Mouse (Mus musculus) embryo, embryonic 9.5 days (tissue): ENCODE results near the gene Art3.
"Not testable (repeated sequence)": the region's sequence is repeated elsewhere in the genome, so short reads cannot be mapped to it uniquely, and the experiment has no call there.

Source experiments
- DNase-seq: peaks from one replicate; pipeline ENCODE4 v3.0.0-alpha.2; 2017; ENCODE audit errors: extremely low spot score

Gene Art3

GRCm38 (mm10) chr5:92336743-92337142 lies 5.1 kb downstream of the Art3 start:
- no peak for DNase-seq

DNA sequence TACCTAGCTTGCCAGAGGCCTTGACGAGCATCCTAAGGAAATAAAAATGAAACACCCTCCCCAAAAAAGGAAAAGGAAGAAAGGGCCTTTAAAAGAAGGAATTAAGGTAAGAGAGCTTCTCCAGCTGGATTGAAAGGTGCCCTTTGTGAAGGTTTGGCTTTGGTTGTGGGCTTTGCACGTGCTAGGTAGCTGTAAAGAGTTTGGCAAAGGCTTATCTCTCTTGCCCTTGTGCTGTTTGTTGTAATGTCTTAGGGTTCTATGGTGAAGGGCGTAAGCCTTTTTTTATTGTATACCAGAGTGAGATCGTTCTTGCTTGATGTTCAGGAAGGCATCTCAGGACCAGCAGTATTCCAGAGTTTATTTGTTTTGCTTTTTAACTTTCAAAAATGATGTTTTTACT lies 9.0 kb downstream of the Art3 start:
- DNase-seq: no peak

DNA sequence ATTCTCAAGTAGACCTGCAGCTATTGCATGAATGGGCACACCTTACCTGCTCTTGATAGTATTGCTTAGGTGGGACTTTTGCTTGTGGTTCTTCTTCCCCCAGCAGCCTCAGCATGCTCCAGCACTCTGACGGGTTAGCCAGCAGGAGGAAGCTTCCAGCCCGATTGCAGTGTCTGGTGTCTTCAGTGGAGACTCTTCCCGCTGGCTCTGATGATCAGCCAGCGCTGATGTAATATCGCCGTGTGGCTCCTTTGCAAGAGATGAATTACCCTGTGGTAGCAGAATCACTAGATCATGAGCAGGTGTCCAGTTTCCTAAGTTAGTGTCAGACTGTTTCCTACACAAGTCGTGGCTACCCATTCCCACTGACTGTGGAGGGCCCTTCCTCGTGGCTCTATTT lies 13.4 kb downstream of the Art3 start:
- DNase-seq: no peak

DNA sequence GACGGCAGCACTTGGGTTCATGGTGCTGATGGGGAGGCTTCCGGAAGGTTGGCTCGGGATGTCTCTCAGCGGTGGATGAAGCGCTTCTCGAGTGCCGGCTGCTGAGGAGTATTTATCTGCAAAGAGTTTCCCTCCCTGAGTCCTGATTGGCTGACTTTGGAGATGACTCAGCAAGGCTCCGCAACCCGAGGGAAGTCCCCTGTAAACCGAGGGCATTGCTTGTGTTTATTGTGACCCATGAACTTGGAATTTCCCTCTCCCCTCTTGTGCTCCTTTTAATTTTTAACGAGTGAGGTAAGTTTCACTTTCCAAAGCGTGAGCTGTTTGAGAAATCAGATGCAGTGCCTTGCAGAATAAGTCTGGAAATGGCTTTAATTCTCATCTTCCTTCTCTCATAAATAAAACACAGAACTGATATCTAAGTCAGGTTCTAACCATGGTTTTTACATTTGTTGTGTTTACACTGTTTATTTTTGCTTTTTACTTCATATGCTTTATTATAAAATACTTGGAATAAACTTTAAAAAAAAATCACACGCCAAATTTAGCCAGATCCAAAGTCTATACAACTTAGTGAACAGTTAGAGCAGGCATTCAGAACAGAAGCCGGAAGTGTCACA lies 17.3 kb downstream of the Art3 start, which contains the start of gene Cxcl10:
Cxcl10 (minus strand) TSS at position 96 of the 620 bp plus-strand sequence.
- peak; percentile 41 for DNase-seq

GRCm38 (mm10) chr5:92349731-92350130 lies 18.1 kb downstream of the Art3 start:
- DNase-seq: no peak

DNA sequence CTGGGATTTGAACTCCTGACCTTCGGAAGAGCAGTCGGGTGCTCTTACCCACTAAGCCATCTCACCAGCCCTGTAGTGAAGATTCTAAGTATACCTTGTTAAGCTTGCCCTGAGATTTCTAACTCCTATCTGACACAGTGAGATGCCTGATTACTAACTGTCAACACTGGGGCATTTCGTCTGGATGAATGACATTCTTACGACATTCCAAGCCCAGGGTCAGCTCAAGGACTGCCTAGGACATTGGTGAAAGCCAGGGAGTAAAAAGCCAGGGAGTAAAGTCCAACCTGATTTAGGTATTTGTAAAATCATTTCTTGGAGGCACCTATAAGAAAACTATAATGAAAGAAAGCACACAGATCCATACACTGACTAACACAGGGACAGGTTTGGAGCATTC lies 21.1 kb downstream of the Art3 start:
- not testable (repeated sequence) for DNase-seq

DNA sequence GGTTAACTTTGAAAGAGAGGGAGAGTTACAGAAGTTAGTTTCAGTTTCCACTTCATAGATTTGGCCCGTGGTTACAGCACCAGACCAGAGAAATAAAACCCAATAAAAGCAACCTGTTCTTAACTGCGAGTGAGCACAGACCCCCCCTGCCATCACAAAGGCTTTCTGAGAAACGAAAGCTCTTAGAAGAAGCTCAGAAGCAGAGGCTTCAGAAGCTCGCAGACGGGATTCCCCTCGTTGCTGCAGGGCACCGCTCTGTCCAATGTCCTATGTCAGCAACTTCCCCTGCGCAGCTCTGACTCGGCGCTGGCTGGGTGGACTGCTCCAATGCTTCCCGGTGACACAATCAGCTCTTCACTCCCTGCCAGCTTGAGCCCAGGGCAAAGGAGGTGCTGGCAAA lies 21.9 kb downstream of the Art3 start:
- no peak for DNase-seq

DNA sequence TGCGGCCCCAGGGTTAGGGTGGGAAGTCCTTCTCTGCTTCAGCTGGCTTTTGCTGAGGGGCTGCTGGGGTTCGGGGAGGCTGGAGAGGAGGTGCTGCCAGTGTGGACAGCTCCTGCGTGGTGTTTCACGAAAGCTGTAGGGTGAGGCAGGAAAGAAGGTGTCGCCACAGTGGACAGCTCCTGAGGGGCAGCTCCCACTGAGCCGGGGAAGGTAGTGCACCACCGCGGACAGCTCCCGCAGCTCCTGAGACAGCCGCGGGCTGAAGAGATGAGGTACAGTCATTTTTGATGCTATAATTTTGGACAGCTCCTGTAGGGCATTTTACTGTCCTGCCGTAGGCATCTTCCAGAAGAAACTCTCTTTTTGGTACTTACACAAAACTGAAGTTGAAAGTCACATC lies 26.4 kb downstream of the Art3 start:
- DNase-seq: no peak

GRCm38 (mm10) chr5:92358767-92359455 lies 27.3 kb downstream of the Art3 start:
- DNase-seq: no peak

DNA sequence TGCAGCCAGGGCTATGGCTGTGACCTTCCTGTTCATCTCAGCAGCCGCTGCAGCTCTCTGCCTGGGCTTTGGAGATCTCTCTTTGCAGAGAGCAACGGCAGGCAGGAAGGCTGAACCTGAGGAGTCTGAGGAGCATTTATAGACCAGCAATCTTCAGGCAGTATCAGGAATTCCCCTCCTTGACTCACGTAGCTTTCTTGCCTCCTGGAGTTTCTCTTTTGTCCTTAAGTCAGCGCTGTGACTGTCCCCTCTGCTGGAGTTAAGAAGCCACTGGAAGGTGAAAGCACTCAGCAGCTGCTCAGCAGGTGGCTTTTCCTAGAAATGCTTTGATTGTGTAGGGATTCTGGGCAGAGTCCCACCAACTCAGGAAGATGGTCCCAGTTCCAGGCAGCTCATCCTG lies 31.6 kb downstream of the Art3 start:
- DNase-seq: no peak

DNA sequence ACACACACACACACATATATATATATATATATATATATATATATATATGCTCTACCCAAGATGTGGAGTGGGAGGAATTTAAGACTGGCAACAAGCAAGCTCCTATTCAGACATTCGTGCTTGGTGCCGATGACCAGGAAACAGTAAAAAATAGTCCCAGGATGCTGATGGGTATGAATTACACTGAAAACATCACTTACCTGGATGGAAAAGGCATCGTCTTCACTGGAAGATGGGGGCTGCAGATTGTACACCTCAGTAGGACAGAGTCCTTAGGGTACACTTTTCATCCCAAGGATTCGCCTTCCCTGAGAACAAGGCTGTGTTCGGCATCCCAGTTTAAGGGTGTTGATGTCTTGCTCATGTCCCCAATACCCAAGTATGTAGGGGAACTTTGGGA lies 32.4 kb downstream of the Art3 start:
- DNase-seq: no peak

DNA sequence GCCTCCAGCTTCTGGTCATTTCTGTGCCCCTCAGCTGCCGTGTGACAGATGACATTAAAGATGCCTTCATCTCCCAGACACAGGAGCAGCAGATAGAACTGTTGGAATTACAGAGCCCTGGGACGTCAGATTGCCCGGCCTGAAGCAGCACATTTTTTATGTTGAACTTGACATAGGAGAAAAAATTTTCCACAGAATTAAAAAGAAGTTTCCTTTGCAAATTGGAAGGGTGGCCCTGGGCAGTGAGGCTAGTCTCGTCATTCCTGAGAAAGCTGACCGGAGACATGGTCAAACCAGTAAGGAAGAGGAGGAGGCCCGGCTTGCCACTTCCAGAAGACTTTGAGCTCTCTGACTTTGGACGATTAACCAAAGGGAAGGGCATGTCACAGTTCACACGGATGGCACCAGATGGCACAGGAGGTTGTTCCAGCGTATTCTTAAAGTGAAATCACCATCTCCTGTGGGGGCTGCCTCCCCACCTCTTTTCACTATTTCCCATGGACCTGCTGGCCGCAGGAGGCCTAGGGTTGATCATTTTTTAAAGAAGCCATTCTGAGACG lies 33.6 kb downstream of the Art3 start:
- DNase-seq: no peak

- no peak for DNase-seq
Observed at GRCm38 (mm10) chr5:92366565-92366964, 34.9 kb downstream of the Art3 start.

- no peak for DNase-seq
Observed at GRCm38 (mm10) chr5:92368392-92368791, 36.8 kb downstream of the Art3 start.

GRCm38 (mm10) chr5:92369151-92369994 lies 37.7 kb downstream of the Art3 start:
- DNase-seq: no peak

DNA sequence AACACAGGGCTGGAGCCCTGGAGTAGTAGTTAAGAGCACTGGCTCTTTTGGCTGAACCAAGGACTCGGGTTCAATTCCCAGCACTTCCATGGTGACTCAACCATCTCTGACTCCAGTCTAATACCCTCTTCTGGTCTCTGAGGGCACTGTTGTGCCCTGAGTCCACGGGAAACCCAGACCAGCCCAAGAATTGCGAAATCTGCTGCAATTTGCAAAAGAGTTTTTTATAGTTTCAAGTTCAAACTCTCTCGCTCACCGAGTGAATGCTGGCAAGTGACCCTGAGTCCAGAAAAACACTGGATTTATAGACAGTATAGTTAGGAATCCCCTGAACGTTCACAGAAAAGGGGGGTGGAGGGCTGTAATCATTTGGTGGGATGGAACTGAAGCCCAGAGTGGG lies 38.8 kb downstream of the Art3 start:
- no peak for DNase-seq

DNA sequence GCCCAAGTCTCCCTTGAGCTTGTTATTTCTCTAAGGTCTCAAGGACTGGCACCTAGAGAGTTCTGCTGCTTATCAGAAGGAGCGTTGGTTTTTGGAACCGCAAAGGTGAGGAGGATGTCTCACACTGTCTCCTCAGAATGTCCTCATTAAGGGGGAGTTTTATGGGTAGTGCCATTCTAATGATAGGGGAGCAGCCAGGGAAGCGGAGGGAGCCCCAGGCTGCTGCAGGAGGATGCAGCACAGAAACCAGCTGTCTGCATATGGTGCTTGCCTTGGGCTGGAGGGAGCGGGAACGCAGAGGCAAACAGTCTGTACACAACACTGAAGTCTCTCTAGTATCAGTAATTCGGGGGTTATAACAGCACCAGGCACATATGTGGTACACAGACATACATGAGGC lies 39.3 kb downstream of the Art3 start:
- no peak for DNase-seq

DNA sequence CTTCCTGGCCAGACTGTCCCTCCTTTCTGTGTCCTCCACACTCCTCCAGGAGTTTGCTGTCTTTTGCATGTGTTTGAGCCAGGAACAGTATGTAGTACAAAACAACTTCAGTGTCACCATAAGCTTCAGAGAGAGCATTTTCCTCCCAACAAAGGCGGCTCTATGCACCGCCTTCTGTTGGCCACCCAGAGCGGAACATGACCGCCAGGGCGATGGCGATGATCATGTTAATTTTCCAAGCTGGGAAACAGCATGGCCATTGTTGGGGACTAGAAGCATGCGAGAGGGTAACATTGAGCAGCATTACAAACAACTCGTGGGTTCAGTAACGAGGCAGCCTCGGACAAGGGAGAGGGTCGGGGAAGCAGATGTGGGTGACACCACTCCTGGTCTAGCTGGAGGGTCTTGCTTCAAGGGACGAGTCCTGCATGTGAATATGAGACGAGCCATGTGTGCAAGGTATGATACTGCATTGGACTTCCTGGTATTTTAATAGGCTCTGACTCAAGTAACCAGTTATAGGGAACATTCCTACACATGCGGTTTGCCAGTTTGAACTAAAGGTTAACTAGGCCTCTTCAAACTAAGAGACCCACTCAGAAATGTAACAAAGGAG lies 39.8 kb downstream of the Art3 start:
- DNase-seq: no peak

DNA sequence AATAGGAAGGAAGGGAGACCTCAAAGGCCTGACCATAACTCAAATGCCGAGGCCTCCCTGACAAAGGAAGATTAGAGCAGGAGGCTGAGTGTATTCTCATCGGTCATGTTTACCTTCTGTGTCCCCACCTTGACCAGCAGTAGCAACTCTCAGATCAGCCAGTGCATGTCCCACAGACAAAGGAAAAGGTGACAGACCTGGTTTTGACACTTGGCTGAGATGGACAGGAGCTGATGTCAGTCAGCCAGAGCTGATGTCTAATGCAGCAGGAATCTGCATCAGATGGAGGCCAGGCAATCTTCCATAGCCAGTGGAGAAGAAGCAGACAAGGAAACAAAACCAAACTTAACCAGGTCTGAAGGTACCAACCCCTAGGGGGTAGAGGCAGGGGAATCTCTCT lies 41.0 kb downstream of the Art3 start:
- DNase-seq: no peak

- no peak for DNase-seq
Observed at GRCm38 (mm10) chr5:92374721-92375142, 43.1 kb downstream of the Art3 start.

DNA sequence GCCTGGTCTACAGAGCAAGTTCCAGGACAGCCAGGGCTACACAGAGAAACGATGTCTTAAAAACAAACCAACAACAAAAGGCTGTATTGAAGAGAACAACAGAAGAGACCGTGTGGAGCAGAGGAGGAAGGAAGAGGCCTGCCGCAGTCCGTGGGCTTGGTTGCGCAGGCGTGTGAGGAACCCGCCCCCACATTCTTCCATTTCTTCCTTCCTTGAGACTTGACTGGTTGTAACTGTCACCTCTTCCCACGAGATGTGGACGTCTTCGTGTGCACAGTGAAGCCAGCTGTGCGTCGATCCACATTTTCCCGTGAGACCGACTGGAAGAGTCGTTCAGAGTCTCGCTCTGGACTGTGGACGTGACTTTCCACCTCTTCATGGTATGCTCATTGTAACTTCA lies 43.7 kb downstream of the Art3 start:
- no peak for DNase-seq

DNA sequence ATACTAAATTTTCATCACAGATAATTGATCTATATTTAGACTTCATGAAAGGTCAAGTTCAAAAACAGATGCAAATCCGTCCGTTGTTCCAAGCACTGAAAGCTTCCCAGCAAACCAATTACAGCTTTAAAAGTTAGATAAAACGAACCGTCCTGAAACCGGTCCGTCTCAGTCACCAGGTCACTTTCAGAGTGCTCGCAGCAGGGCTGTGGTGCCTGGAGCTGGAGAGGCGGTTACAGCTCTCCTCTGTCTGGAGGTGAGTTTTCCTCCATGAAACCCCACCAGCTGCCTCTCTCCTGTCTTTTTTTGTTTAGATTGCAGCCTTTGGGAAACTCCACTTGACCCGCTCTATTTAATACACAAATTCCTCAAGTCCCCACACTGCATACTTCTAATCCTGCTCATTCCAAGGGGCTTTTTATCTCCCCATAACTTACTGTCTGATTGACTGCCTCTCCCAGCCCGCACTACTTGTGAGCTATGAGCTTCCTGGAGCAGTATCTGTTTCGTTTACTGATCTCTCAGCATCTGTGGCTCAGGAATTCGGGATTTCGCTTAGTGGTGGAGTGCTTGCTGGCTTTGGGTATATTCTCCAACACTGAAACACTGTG lies 45.3 kb downstream of the Art3 start:
- no peak for DNase-seq
